Mouse (Mus musculus): ENCODE measurements around the gene Sp6. TPM values are rescaled to one million over a fixed set of nuclear protein-coding genes. Genes with fewer than 3 reads are reported as not detected.
A peak's percentile ranks its signal among the peaks of the same experiment; 100 is the strongest.

Sp6 gene
- total and polyA plus RNA-seq, 2 experiments: 0.04 to 0.09 TPM

GRCm38 (mm10) chr11:96968476-96968875 lies 44.7 kb upstream of the Sp6 start:
- H3K27ac ChIP-seq (replicated peaks; ENCODE audit: insufficient read depth, low read depth, low read length): peak overlapping the region; percentile 43
- peaks cover 20% of the 10 kb centered on the region for H3K4me1 ChIP-seq (ENCODE audit: control insufficient read depth, insufficient read depth, low read length)
- H3K79me2 ChIP-seq (ENCODE audit: control insufficient read depth, insufficient read depth, low read length): peaks cover 7% of the 10 kb centered on the region; the same call in 1 of the 2 replicates
- H3K9ac ChIP-seq (ENCODE audit: low read depth, low read length): peak overlapping the region; percentile 5; the same call in 1 of the 2 replicates
- no peaks in the 10 kb centered on the region for H3K27me3 ChIP-seq (ENCODE audit: control insufficient read depth, insufficient read depth, low read length)
- no peak for DNase-seq (ENCODE audit: extremely low read depth, low read depth, low spot score)
- no peaks in the 10 kb centered on the region for H3K36me3 ChIP-seq (ENCODE audit: control insufficient read depth, insufficient read depth, low read length)
- H3K4me3 ChIP-seq (ENCODE audit: insufficient read depth, low read depth, low read length): no peak overlapping the region
- WGBS: 50% methylated on average over 6 of the region's 6 CpGs
- TF ChIP-seq CTCF (IDR thresholded peaks at IDR 0.05; ENCODE audit: low read depth, low read length) (no peak), POLR2A (IDR thresholded peaks at IDR 0.05; ENCODE audit: extremely low read depth, insufficient read depth, low read length) (no peak)

GRCm38 (mm10) chr11:96969280-96969722 lies 43.9 kb upstream of the Sp6 start:
- no peaks in the 10 kb centered on the region for H3K36me3 ChIP-seq (ENCODE audit: control insufficient read depth, insufficient read depth, low read length)
- H3K4me1 ChIP-seq (ENCODE audit: control insufficient read depth, insufficient read depth, low read length): peaks cover 20% of the 10 kb centered on the region
- no peaks in the 10 kb centered on the region for H3K27me3 ChIP-seq (ENCODE audit: control insufficient read depth, insufficient read depth, low read length)
- no peak overlapping the region for H3K9ac ChIP-seq (ENCODE audit: low read depth, low read length)
- H3K4me3 ChIP-seq (ENCODE audit: insufficient read depth, low read depth, low read length): no peak overlapping the region
- peak overlapping the region; percentile 43 for H3K27ac ChIP-seq (replicated peaks; ENCODE audit: insufficient read depth, low read depth, low read length)
- DNase-seq (ENCODE audit: extremely low read depth, low read depth, low spot score): no peak
- peaks cover 12% of the 10 kb centered on the region; the same call in 1 of the 2 replicates for H3K79me2 ChIP-seq (ENCODE audit: control insufficient read depth, insufficient read depth, low read length)
- 56% methylated on average over 5 of the region's 5 CpGs for WGBS
- TF ChIP-seq CTCF (IDR thresholded peaks at IDR 0.05; ENCODE audit: low read depth, low read length) (no peak), POLR2A (IDR thresholded peaks at IDR 0.05; ENCODE audit: extremely low read depth, insufficient read depth, low read length) (no peak)

GRCm38 (mm10) chr11:96969746-96970145 lies 43.4 kb upstream of the Sp6 start:
- H3K9ac ChIP-seq (ENCODE audit: low read depth, low read length): no peak overlapping the region
- H3K4me3 ChIP-seq (ENCODE audit: insufficient read depth, low read depth, low read length): no peak overlapping the region
- H3K27ac ChIP-seq (replicated peaks; ENCODE audit: insufficient read depth, low read depth, low read length): peak overlapping the region; percentile 43
- no peaks in the 10 kb centered on the region for H3K36me3 ChIP-seq (ENCODE audit: control insufficient read depth, insufficient read depth, low read length)
- peaks cover 13% of the 10 kb centered on the region; the same call in 1 of the 2 replicates for H3K79me2 ChIP-seq (ENCODE audit: control insufficient read depth, insufficient read depth, low read length)
- TF ChIP-seq POLR2A (IDR thresholded peaks at IDR 0.05; ENCODE audit: extremely low read depth, insufficient read depth, low read length): no peak
- TF ChIP-seq CTCF (IDR thresholded peaks at IDR 0.05; ENCODE audit: low read depth, low read length): no peak
- DNase-seq (ENCODE audit: extremely low read depth, low read depth, low spot score): peak; percentile 32
- peaks cover 20% of the 10 kb centered on the region for H3K4me1 ChIP-seq (ENCODE audit: control insufficient read depth, insufficient read depth, low read length)
- 35% methylated on average over 1 of the region's 1 CpGs for WGBS
- H3K27me3 ChIP-seq (ENCODE audit: control insufficient read depth, insufficient read depth, low read length): no peaks in the 10 kb centered on the region

DNA sequence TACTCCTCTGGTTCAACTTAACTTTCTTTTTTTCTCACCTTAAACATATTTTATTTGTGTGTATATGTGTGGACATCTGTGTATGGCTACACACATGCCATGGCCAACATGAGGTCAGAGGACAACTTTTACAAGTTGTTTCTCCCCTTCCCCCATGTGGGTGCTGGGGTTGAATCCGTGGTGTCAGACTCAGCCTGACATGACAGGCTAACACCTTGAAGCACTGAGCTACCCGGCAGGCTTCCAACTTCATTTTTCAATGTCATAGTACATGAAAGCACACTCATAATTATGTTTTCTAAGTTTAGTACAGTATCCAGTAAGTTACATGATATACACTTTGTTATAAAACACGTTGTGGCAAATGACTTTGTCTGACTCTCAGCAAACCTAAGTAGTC lies 42.9 kb upstream of the Sp6 start:
- peaks cover 15% of the 10 kb centered on the region; the same call in 1 of the 2 replicates for H3K79me2 ChIP-seq (ENCODE audit: control insufficient read depth, insufficient read depth, low read length)
- WGBS: 51% methylated on average over 3 of the region's 3 CpGs
- H3K27me3 ChIP-seq (ENCODE audit: control insufficient read depth, insufficient read depth, low read length): no peaks in the 10 kb centered on the region
- H3K9ac ChIP-seq (ENCODE audit: low read depth, low read length): no peak overlapping the region
- peak overlapping the region; percentile 35 for H3K27ac ChIP-seq (replicated peaks; ENCODE audit: insufficient read depth, low read depth, low read length)
- no peaks in the 10 kb centered on the region for H3K36me3 ChIP-seq (ENCODE audit: control insufficient read depth, insufficient read depth, low read length)
- H3K4me1 ChIP-seq (ENCODE audit: control insufficient read depth, insufficient read depth, low read length): peaks cover 20% of the 10 kb centered on the region
- TF ChIP-seq CTCF (IDR thresholded peaks at IDR 0.05; ENCODE audit: low read depth, low read length): no peak
- TF ChIP-seq POLR2A (IDR thresholded peaks at IDR 0.05; ENCODE audit: extremely low read depth, insufficient read depth, low read length): no peak
- no peak overlapping the region for H3K4me3 ChIP-seq (ENCODE audit: insufficient read depth, low read depth, low read length)
- no peak for DNase-seq (ENCODE audit: extremely low read depth, low read depth, low spot score)

GRCm38 (mm10) chr11:96972906-96973305 lies 40.3 kb upstream of the Sp6 start:
- 86% methylated on average over 5 of the region's 5 CpGs for WGBS
- H3K27me3 ChIP-seq (ENCODE audit: control insufficient read depth, insufficient read depth, low read length): no peaks in the 10 kb centered on the region
- no peak overlapping the region for H3K27ac ChIP-seq (replicated peaks; ENCODE audit: insufficient read depth, low read depth, low read length)
- no peak overlapping the region for H3K4me3 ChIP-seq (ENCODE audit: insufficient read depth, low read depth, low read length)
- DNase-seq (ENCODE audit: extremely low read depth, low read depth, low spot score): no peak
- H3K4me1 ChIP-seq (ENCODE audit: control insufficient read depth, insufficient read depth, low read length): peaks cover 26% of the 10 kb centered on the region
- H3K36me3 ChIP-seq (ENCODE audit: control insufficient read depth, insufficient read depth, low read length): no peaks in the 10 kb centered on the region
- peaks cover 20% of the 10 kb centered on the region; the same call in 1 of the 2 replicates for H3K79me2 ChIP-seq (ENCODE audit: control insufficient read depth, insufficient read depth, low read length)
- TF ChIP-seq POLR2A (IDR thresholded peaks at IDR 0.05; ENCODE audit: extremely low read depth, insufficient read depth, low read length) (no peak), CTCF (IDR thresholded peaks at IDR 0.05; ENCODE audit: low read depth, low read length) (no peak)
- H3K9ac ChIP-seq (ENCODE audit: low read depth, low read length): no peak overlapping the region

GRCm38 (mm10) chr11:96973426-96973964 lies 39.7 kb upstream of the Sp6 start:
- H3K79me2 ChIP-seq (ENCODE audit: control insufficient read depth, insufficient read depth, low read length): peaks cover 20% of the 10 kb centered on the region; the same call in 1 of the 2 replicates
- H3K27ac ChIP-seq (replicated peaks; ENCODE audit: insufficient read depth, low read depth, low read length): no peak overlapping the region
- WGBS: 88% methylated on average over 5 of the region's 5 CpGs
- TF ChIP-seq CTCF (IDR thresholded peaks at IDR 0.05; ENCODE audit: low read depth, low read length): no peak
- DNase-seq (ENCODE audit: extremely low read depth, low read depth, low spot score): no peak
- H3K4me1 ChIP-seq (ENCODE audit: control insufficient read depth, insufficient read depth, low read length): peaks cover 24% of the 10 kb centered on the region
- H3K36me3 ChIP-seq (ENCODE audit: control insufficient read depth, insufficient read depth, low read length): no peaks in the 10 kb centered on the region
- no peak overlapping the region for H3K4me3 ChIP-seq (ENCODE audit: insufficient read depth, low read depth, low read length)
- H3K27me3 ChIP-seq (ENCODE audit: control insufficient read depth, insufficient read depth, low read length): no peaks in the 10 kb centered on the region
- no peak overlapping the region for H3K9ac ChIP-seq (ENCODE audit: low read depth, low read length)
